8 mouse cellular contexts compared by ENCODE assay signal in genomic region chr3:105959999-105960398, GRCm38 (mm10). TPM values are rescaled to one million over a fixed set of nuclear protein-coding genes. Genes with fewer than 3 reads are reported as not detected.
DNase-seq lines count a peak whose midpoint lies in the region; ATAC-seq and TF ChIP-seq lines count a peak whose summit lies in the region.

Gene Atp5f1, minus strand, starts transcription at chr3:105960099.

- peaks cover 4% of the 10 kb centered on the region; the same call in 1 of the 2 replicates for H3K4me1 ChIP-seq in spleen, adult 2 months (ENCODE audit: control insufficient read depth, insufficient read depth, insufficient read length)
- no peaks in the 10 kb centered on the region; the same call in 1 of the 2 replicates for H3K4me1 ChIP-seq in embryonic fibroblast, embryonic 13.5 days (ENCODE audit: control insufficient read depth, insufficient read depth, low read length)
- peaks cover 33% of the 10 kb centered on the region for H3K4me1 ChIP-seq in heart, postnatal 0 days (ENCODE audit: control insufficient read depth, insufficient read depth)
- H3K4me1 ChIP-seq in limb, embryonic 10.5 days = peaks cover 16% of the 10 kb centered on the region
- H3K4me1 ChIP-seq in neural tube, embryonic 15.5 days = peaks cover 41% of the 10 kb centered on the region

- H3K9ac ChIP-seq in heart, postnatal 0 days (replicated peaks; ENCODE audit: low read depth, low read length) = peak within 1 kb of the TSS; percentile 93
- H3K9ac ChIP-seq in neural tube, embryonic 15.5 days (replicated peaks) = peak within 1 kb of the TSS; percentile 81

- peaks cover 18% of the 10 kb centered on the region for H3K36me3 ChIP-seq in spleen, adult 2 months (ENCODE audit: control insufficient read depth, insufficient read depth, low read length)
- peaks cover 40% of the 10 kb centered on the region for H3K36me3 ChIP-seq in heart, postnatal 0 days (replicated peaks; ENCODE audit: control insufficient read depth, insufficient read depth, low read length)
- peaks cover 73% of the 10 kb centered on the region for H3K36me3 ChIP-seq in limb, embryonic 10.5 days
- H3K36me3 ChIP-seq in neural tube, embryonic 15.5 days = peaks cover 39% of the 10 kb centered on the region

- no peak for DNase-seq in spleen, adult 2 months (ENCODE audit: low read depth in 1 of 2, low spot score in 2 of 2)
- DNase-seq in spleen, adult 12 weeks (ENCODE audit: low spot score) = no peak
- no peak for DNase-seq in heart, postnatal 0 days (ENCODE audit: low spot score)
- DNase-seq in limb, embryonic 10.5 days (ENCODE audit: low spot score) = no peak
- DNase-seq in thymus, adult 18-20 months = no peak
- no peak for DNase-seq in kidney, adult 8-10 months

- ATAC-seq in heart, postnatal 0 days (ENCODE audit: insufficient read depth, low read depth) = no peak
- ATAC-seq in neural tube, embryonic 15.5 days (ENCODE audit: low FRiP score) = no peak

- no peak for TF ChIP-seq EP300 in heart, postnatal 0 days (IDR thresholded peaks at IDR 0.05; ENCODE audit: low read depth)

- H3K9me3 ChIP-seq in heart, postnatal 0 days (replicated peaks; ENCODE audit: control insufficient read depth, low read length) = no peaks in the 10 kb centered on the region
- H3K9me3 ChIP-seq in limb, embryonic 10.5 days (replicated peaks) = no peaks in the 10 kb centered on the region
- no peaks in the 10 kb centered on the region for H3K9me3 ChIP-seq in neural tube, embryonic 15.5 days (replicated peaks)

- no peak for TF ChIP-seq POLR2A in spleen, adult 2 months (IDR thresholded peaks at IDR 0.05; ENCODE audit: low read depth, low read length)
- TF ChIP-seq POLR2A in embryonic fibroblast, embryonic 13.5 days (IDR thresholded peaks at IDR 0.05; ENCODE audit: low read depth, low read length) = no peak

- no peaks in the 10 kb centered on the region for H3K27me3 ChIP-seq in spleen, adult 2 months (ENCODE audit: control insufficient read depth, insufficient read depth, low read length)
- H3K27me3 ChIP-seq in heart, postnatal 0 days (ENCODE audit: control insufficient read depth, insufficient read depth, low read length) = no peaks in the 10 kb centered on the region
- H3K27me3 ChIP-seq in limb, embryonic 10.5 days (ENCODE audit: low read depth, poor library complexity, severe bottlenecking) = no peaks in the 10 kb centered on the region
- no peaks in the 10 kb centered on the region for H3K27me3 ChIP-seq in neural tube, embryonic 15.5 days (replicated peaks)

- peak within 1 kb of the TSS; percentile 82 for H3K4me3 ChIP-seq in spleen, adult 2 months (ENCODE audit: extremely low read depth, insufficient read depth, insufficient read length)
- peak within 1 kb of the TSS; percentile 76 for H3K4me3 ChIP-seq in embryonic fibroblast, embryonic 13.5 days (ENCODE audit: insufficient read depth, low read length)
- peak within 1 kb of the TSS; percentile 77 for H3K4me3 ChIP-seq in heart, postnatal 0 days (ENCODE audit: low read depth, low read length)
- peak within 1 kb of the TSS; percentile 94 for H3K4me3 ChIP-seq in limb, embryonic 10.5 days
- peak within 1 kb of the TSS; percentile 83 for H3K4me3 ChIP-seq in neural tube, embryonic 15.5 days (replicated peaks)

- peak within 1 kb of the TSS; percentile 92 for H3K27ac ChIP-seq in spleen, adult 2 months (ENCODE audit: insufficient read depth, low read length)
- H3K27ac ChIP-seq in embryonic fibroblast, embryonic 13.5 days (ENCODE audit: insufficient read depth, low read length) = peak within 1 kb of the TSS; percentile 48
- H3K27ac ChIP-seq in heart, postnatal 0 days (ENCODE audit: low read depth) = peak within 1 kb of the TSS; percentile 96
- peak within 1 kb of the TSS; percentile 94 for H3K27ac ChIP-seq in limb, embryonic 10.5 days
- H3K27ac ChIP-seq in neural tube, embryonic 15.5 days (replicated peaks) = peak within 1 kb of the TSS; percentile 88

- 14% methylated on average over 6 of the region's 6 CpGs for WGBS in spleen, adult 2 months
- WGBS in heart, postnatal 0 days = 6% methylated on average over 6 of the region's 6 CpGs
- 6% methylated on average over 6 of the region's 6 CpGs for WGBS in limb, embryonic 10.5 days
- WGBS in neural tube, embryonic 15.5 days = 8% methylated on average over 6 of the region's 6 CpGs

- H3K4me2 ChIP-seq in heart, postnatal 0 days (ENCODE audit: low read depth, low read length) = peak within 1 kb of the TSS; percentile 92
- H3K4me2 ChIP-seq in neural tube, embryonic 15.5 days = peak within 1 kb of the TSS; percentile 89

- no peak for TF ChIP-seq CTCF in spleen, adult 2 months (IDR thresholded peaks at IDR 0.05; ENCODE audit: extremely low read depth, insufficient read depth, insufficient read length, insufficient replicate concordance)
- no peak for TF ChIP-seq CTCF in embryonic fibroblast, embryonic 13.5 days (IDR thresholded peaks at IDR 0.05; ENCODE audit: borderline replicate concordance, insufficient read depth, low read length)
- TF ChIP-seq CTCF in heart, postnatal 0 days (IDR thresholded peaks at IDR 0.05; ENCODE audit: low read depth) = no peak

RNA-seq across cellular contexts. Expression of gene Atp5f1, which starts in this region (rescaled TPM):
- polyA plus RNA-seq in spleen, adult 2 months (2012; rRNA removed) = 48.1 and 56.9 TPM in 2 replicates
- 415 and 483 TPM in 2 replicates for polyA plus RNA-seq in embryonic fibroblast, embryonic 13.5 days (2011; ENCODE audit: insufficient read length, low read depth, missing spikeins)
- 751 and 784 TPM in 2 replicates for total RNA-seq in heart, postnatal 0 days (2014; rRNA removed; ENCODE audit: low replicate concordance)
- polyA plus RNA-seq in heart, postnatal 0 days (2015; fragmentation: Nextera tagmentation; extraction: Ambion mirVana) = 1,577 and 1,647 TPM in 2 replicates
- polyA plus RNA-seq in limb, embryonic 10.5 days (2016; fragmentation: Nextera tagmentation; extraction: Ambion mirVana) = 464 and 473 TPM in 2 replicates
- polyA plus RNA-seq in neural tube, embryonic 15.5 days (2015; fragmentation: Nextera tagmentation; extraction: Ambion mirVana) = 581 and 593 TPM in 2 replicates
